Mouse (Mus musculus): ENCODE results near the gene Ctnnbl1. TPM values are rescaled to one million over a fixed set of nuclear protein-coding genes. Genes with fewer than 3 reads are reported as not detected.

Ctnnbl1 gene
- polyA plus RNA-seq, 1 experiment: 61.8 TPM

DNA sequence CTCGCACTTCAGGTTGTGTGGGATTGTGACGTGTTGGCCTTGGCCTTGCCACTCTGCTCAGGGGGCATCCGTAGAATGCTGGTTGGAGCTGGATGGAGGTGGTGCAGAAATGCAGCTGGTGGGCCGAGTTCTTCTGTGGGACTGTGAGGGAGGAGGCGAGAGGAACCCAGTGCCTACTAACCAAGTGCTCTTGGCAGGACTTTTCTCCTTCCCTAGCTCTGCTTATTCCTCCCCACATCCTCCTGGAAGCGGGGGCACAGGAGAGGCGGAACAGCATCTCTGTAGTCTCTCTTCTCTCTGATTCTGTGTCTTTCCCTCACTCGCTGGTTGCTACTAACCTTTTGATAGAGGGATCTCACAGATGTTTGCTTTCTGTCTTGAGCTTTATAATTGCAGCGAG is 62.3 kb downstream of the Ctnnbl1 start:
- no peak for TF ChIP-seq POLR2A (IDR thresholded peaks at IDR 0.05; ENCODE audit: borderline replicate concordance, extremely low read depth, insufficient read depth, insufficient read length, poor library complexity, severe bottlenecking)
- DNase-seq (ENCODE audit: low read depth): no peak

DNA sequence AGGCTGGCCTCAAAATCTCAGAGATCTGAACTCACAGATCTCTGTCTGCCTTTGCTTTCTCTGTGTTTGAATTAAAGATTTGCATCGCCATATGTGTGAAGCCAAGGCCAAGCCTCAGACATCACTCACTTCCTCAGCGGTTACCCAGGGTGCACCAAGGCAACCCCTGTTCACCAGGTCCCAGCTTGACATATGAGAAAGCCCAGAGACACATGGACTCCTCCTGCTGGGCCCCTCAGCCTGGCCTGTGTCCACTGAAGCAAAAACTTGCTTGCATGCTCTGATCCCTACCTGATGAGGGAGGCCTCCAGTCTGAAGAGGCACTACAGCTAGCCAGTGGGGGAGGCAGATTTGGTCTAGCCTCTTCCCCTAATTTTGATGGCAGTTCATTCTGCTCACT is 63.1 kb downstream of the Ctnnbl1 start:
- no peak for TF ChIP-seq CTCF (IDR thresholded peaks at IDR 0.05; ENCODE audit: borderline replicate concordance, extremely low read depth, insufficient read depth, insufficient read length)
- no peak for DNase-seq (ENCODE audit: low read depth)

DNA sequence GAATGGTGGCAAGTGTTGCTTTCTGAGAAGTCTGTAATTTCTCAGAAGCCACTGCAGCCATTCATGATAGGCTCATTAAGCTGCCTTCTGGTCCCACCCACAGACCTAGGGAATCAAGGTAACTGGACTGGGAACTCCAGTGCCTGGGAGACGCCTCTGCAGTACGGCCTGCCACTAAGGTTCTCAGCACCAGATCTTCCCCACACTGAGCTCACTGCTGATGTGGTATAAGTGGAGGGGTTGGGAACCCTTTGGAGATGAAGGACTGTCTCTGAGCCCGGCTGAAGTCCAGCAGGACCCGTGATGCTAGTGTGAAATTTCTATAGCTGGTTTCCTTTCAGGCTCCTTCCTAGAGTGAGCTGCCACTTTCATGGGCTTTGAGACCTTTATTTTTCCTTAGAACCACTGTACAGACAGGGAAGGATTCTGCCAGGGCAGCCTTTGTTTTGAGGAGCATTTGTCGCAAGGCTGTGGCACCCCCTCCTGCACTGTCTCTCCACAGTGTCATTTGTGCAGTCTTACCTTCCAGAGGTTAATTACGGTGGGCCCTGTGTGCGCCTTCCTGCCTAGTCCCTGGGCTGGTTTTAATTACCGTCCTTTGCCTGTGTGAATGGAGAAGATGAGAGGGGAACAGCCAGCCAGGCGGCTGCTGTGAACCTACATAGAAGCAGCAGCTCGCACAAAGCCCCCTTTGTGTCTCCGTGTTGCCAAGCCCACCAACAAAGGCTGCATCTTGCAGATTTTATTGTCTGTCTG is 63.7 kb downstream of the Ctnnbl1 start:
- peak; percentile 22; the same call in 1 of the 2 replicates for TF ChIP-seq POLR2A (IDR thresholded peaks at IDR 0.05; ENCODE audit: borderline replicate concordance, extremely low read depth, insufficient read depth, insufficient read length, poor library complexity, severe bottlenecking)
- no peak for TF ChIP-seq CTCF (IDR thresholded peaks at IDR 0.05; ENCODE audit: borderline replicate concordance, extremely low read depth, insufficient read depth, insufficient read length)
- DNase-seq (ENCODE audit: low read depth): peak; percentile 95

DNA sequence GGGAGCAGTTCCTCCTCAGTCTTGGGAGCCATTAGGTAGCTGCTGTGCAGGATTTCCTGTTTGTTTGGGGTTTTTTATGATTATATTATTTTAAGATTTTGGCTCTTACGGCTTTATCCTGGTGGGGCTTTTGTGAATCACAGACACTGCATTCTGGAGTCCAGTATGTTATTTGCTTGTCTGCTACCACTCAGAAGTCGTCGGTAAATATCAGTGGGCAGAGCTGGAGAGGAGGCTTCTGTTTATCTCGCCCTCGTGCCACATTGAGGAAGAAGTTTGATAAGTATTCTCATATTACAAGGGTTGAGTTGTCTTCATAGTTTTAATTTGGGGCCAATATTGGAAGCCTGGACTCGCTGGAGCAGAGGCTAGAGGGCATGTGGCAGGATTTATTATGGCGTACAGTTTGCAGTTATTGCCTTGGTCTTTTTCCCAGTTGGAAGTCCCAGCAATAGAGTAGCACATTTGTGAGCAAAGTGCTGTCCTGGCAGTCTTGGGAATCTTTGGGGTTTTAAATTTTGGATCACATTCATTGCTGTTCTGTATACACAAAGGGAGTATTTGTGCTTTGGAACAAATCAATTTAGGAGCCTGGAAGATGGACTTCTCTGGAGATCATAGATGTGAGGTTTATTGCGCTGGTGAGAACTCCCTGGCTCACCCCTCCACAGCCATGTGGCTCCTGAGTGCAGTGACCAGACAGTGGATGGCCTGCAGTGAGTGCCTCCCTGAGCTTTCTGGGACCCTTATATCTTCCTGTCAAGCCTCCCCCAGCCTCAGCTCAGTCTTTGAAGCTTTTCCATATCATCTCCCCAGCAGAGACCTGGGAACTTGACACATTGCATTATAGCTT is 64.5 kb downstream of the Ctnnbl1 start:
- TF ChIP-seq CTCF (IDR thresholded peaks at IDR 0.05; ENCODE audit: borderline replicate concordance, extremely low read depth, insufficient read depth, insufficient read length) (no peak), POLR2A (IDR thresholded peaks at IDR 0.05; ENCODE audit: borderline replicate concordance, extremely low read depth, insufficient read depth, insufficient read length, poor library complexity, severe bottlenecking) (no peak)
- DNase-seq (ENCODE audit: low read depth): no peak

DNA sequence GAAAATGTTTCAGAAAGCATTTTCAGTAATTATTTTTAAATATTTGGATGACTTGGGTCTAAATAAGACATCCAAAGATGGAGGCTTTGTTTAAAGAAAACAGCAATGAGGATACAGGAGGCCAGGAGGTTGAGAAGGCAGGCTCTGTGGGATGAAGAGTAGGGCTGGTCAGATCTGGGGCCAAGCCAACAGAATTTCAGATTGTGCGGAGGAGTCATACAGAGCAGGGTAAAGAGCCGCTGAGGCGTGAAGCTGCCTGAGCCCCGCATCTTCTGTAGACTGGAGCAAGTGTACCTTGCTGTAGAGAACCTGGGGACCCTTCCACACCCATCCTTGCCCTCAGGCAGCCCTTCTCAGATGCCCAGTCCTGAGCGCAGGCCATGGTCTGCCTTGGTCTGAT is 65.5 kb downstream of the Ctnnbl1 start:
- DNase-seq (ENCODE audit: low read depth): no peak
- TF ChIP-seq CTCF (IDR thresholded peaks at IDR 0.05; ENCODE audit: borderline replicate concordance, extremely low read depth, insufficient read depth, insufficient read length) (no peak), POLR2A (IDR thresholded peaks at IDR 0.05; ENCODE audit: borderline replicate concordance, extremely low read depth, insufficient read depth, insufficient read length, poor library complexity, severe bottlenecking) (no peak)

DNA sequence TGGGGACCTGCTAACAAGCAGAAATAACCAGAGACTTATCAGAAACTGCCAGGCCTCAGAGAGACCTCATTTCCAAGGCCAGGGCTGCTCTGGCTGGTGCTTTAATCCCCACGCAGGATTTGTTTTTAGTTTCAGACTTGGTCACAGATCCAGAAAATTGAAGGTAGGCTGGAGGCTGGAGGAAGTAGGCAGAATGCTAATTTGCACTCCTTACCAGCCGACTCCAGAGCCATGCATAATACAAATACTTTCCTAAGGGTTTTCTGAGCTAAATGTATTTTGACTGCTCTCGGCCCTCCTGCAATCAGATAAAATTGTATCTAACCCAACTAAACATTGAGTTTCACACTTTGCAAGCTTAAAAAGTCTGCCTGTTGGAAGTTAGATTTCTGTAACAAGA is 67.2 kb downstream of the Ctnnbl1 start:
- TF ChIP-seq CTCF (IDR thresholded peaks at IDR 0.05; ENCODE audit: borderline replicate concordance, extremely low read depth, insufficient read depth, insufficient read length): no peak
- no peak for TF ChIP-seq POLR2A (IDR thresholded peaks at IDR 0.05; ENCODE audit: borderline replicate concordance, extremely low read depth, insufficient read depth, insufficient read length, poor library complexity, severe bottlenecking)
- no peak for DNase-seq (ENCODE audit: low read depth)

DNA sequence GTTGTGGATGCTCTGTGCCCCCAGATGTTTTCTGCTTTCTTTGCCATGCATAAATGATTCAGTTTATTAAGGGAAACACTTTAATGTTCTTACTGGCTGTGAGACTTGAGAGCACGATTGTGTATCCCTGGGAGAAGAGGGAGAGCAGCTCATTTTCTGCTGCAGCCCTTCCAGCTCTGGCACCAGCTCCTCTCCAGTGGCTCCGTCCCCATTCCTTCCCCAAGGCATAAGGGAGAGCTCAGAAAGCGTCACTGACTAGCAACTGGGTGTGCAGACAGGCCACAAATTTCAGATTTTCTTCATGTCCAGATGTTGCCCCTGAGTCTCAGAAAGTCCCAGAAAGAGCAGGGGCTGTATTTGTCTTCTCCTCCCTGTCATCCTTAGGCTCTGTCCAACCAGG is 67.9 kb downstream of the Ctnnbl1 start:
- no peak for DNase-seq (ENCODE audit: low read depth)
- no peak for TF ChIP-seq POLR2A (IDR thresholded peaks at IDR 0.05; ENCODE audit: borderline replicate concordance, extremely low read depth, insufficient read depth, insufficient read length, poor library complexity, severe bottlenecking)
- TF ChIP-seq CTCF (IDR thresholded peaks at IDR 0.05; ENCODE audit: borderline replicate concordance, extremely low read depth, insufficient read depth, insufficient read length): no peak

DNA sequence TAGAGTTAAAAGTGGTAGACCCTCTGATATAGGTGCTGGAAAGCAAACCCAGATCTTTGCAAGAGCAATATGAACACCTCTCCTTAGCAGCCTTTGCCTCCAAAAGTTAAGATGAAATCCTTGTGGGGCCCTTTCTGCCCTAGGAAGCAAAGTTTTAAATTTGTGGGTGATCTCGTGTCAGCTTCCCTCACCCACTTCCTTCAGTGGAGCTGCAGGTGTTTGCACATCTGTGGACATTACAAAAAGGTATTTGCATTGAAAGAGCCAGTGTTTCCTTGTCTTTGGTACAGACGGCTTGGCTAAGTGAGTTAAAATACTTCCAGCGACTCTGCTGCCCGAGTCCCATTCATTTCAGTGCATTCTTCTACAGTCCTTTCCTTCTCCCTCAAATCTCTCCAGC is 69.9 kb downstream of the Ctnnbl1 start:
- DNase-seq (ENCODE audit: low read depth): no peak
- TF ChIP-seq CTCF (IDR thresholded peaks at IDR 0.05; ENCODE audit: borderline replicate concordance, extremely low read depth, insufficient read depth, insufficient read length) (no peak), POLR2A (IDR thresholded peaks at IDR 0.05; ENCODE audit: borderline replicate concordance, extremely low read depth, insufficient read depth, insufficient read length, poor library complexity, severe bottlenecking) (no peak)

DNA sequence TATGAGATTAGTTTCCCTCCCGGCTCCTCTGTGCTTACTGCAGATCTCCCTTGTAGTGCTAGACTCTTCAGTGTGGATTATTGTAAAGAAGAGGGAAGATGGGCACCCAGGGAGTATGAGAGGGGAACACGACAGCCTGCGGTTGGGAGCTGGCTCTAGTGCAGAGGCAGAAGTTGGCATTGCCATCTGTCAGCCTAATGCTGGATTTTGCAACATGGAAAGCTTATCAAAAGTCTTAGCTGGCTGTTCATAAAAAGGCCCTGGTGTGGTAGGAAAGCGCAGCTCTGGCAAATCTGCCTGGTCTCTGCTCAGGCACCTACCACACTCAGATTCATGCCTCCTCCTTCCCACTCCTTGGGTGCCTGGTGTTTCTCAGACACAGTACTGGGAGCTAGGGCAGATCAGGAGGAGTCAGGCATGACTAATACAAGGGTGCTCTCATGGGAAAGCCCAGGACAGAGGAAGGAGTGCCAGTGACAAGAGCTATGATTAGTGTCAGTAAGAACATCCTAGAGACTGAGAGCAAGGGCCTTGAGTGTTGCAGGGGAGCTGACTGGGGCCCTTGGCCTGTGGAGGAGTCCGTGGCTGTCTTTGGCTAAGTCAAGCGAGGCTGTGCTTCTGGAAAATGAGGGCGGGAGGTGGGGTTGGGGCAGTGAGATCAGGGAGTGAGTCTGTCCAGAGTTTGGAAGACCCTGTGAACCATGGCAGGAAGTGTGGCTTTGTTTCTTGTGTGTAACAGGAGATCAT is 70.6 kb downstream of the Ctnnbl1 start:
- no peak for DNase-seq (ENCODE audit: low read depth)
- TF ChIP-seq POLR2A (IDR thresholded peaks at IDR 0.05; ENCODE audit: borderline replicate concordance, extremely low read depth, insufficient read depth, insufficient read length, poor library complexity, severe bottlenecking): no peak
- no peak for TF ChIP-seq CTCF (IDR thresholded peaks at IDR 0.05; ENCODE audit: borderline replicate concordance, extremely low read depth, insufficient read depth, insufficient read length)

DNA sequence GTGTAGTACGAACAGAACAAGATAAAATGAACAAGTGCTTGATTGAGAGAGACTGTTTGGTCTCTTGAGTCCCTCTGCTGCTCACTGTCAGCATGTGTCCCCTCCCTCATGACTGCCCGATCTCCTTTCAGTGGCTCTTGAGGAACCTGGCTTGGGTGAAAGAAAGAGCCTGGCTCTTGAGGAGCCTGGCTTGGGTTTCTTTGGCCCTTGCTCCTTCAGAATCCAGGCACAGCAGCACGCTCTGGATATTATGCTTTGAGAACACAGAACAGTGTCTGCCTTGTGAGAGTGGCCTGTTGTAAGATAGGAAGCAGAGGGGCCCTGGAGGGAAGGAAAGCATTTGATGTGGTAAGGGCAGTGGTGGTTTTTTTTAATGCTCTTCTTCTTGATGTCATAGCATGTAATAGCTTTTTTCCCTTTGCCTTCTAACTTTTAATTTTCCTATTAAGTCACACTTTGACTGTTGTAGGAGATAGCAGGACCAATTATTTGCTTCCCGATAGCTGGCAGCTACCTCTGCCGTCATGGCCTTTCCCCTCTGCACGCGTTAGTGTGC is 71.2 kb downstream of the Ctnnbl1 start:
- TF ChIP-seq CTCF (IDR thresholded peaks at IDR 0.05; ENCODE audit: borderline replicate concordance, extremely low read depth, insufficient read depth, insufficient read length): no peak
- no peak for TF ChIP-seq POLR2A (IDR thresholded peaks at IDR 0.05; ENCODE audit: borderline replicate concordance, extremely low read depth, insufficient read depth, insufficient read length, poor library complexity, severe bottlenecking)

DNA sequence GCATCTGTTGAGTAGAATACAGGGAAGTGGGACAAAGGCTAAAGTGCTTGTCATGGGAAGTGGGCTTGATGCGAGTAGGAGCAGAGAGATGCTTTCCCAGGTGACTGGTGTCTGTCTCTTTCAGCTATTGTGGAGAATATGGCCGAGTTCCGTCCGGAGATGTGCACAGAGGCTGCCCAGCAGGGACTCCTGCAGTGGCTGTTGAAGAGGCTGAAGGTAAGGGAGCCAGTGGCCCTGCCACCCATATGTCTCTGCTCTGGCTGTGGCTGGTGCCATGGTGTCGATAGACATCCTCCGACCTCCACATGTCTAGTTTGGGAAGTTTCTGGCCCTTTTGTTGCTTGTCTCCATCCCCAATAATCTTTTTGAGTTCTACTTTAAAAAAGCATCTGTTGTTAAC is 72.1 kb downstream of the Ctnnbl1 start:
- no peak for TF ChIP-seq CTCF (IDR thresholded peaks at IDR 0.05; ENCODE audit: borderline replicate concordance, extremely low read depth, insufficient read depth, insufficient read length)
- no peak for TF ChIP-seq POLR2A (IDR thresholded peaks at IDR 0.05; ENCODE audit: borderline replicate concordance, extremely low read depth, insufficient read depth, insufficient read length, poor library complexity, severe bottlenecking)
- DNase-seq (ENCODE audit: low read depth): no peak

More for the DNA sequence above, 71.2 kb downstream of the Ctnnbl1 start:
- no peak for DNase-seq (ENCODE audit: low read depth)
